In genomic region chr1:83685221-83685620, GRCm38 (mm10) we compare ENCODE assay signal across 6 mouse cellular contexts.
"Had no signal": no experiment of that assay in that cellular context is flagged by ENCODE, and none has a peak within 500 bp of the region (broad histone marks: within the 10 kb centered on the region; RNA-seq: fewer than 3 reads in every experiment).

No protein-coding gene starts in this region.

- DNase-seq: kidney, adult 11 months; kidney, adult 9 months; kidney, postnatal 36 days; lung, adult 2 months; lung, postnatal 36 days; thymus, postnatal 36 days had no signal
